ENCODE assay signal across 14 mouse cellular contexts in genomic region chrX:134371279-134371678, GRCm38 (mm10). TPM values are rescaled to one million over a fixed set of nuclear protein-coding genes. Genes with fewer than 3 reads are reported as not detected.
A peak's percentile ranks its signal among the peaks of the same experiment; 100 is the strongest.
DNase-seq lines count a peak whose midpoint lies in the region; ATAC-seq and TF ChIP-seq lines count a peak whose summit lies in the region.
"Had no signal": no experiment of that assay in that cellular context is flagged by ENCODE, and none has a peak within 500 bp of the region (broad histone marks: within the 10 kb centered on the region; RNA-seq: fewer than 3 reads in every experiment).

No protein-coding gene starts in this region.

- TF ChIP-seq CTCF in kidney, postnatal 0 days (IDR thresholded peaks at IDR 0.05; ENCODE audit: low read depth) = peak; percentile 48; the same call in 1 of the 2 replicates
- TF ChIP-seq CTCF in kidney, adult 2 months (conservative IDR thresholded peaks at IDR 0.05; ENCODE audit: insufficient read depth, insufficient read length, low read depth, low read length) = no peak
- TF ChIP-seq CTCF in CH12.LX (conservative IDR thresholded peaks at IDR 0.05 in 1 of 2, IDR thresholded peaks at IDR 0.05 in 1 of 2; ENCODE audit: low read depth in 2 of 2, low read length in 2 of 2) = peak; percentile 16 to 55; a peak in 2 of 4 replicates

- TF ChIP-seq EP300 in CH12.LX (IDR thresholded peaks at IDR 0.05; ENCODE audit: low read length) = no peak

- no peak overlapping the region for H3K4me2 ChIP-seq in kidney, postnatal 0 days (ENCODE audit: low read length)
- H3K4me2 ChIP-seq in CH12.LX (ENCODE audit: insufficient read depth, low read depth, poor library complexity, severe bottlenecking) = no peak overlapping the region
- H3K4me2 ChIP-seq: lung, embryonic 15.5 days had no signal

- 7% methylated on average over 2 of the region's 2 CpGs for WGBS in kidney, postnatal 0 days
- 0% methylated on average over 2 of the region's 2 CpGs for WGBS in kidney, adult 2 months

- H3K27ac ChIP-seq in kidney, postnatal 0 days = no peak overlapping the region
- H3K27ac ChIP-seq in kidney, adult 2 months (ENCODE audit: insufficient read depth, low read depth, low read length) = no peak overlapping the region
- no peak overlapping the region for H3K27ac ChIP-seq in CH12.LX (ENCODE audit: insufficient read depth, low read depth)
- H3K27ac ChIP-seq: lung, embryonic 15.5 days had no signal

- no peak for TF ChIP-seq POLR2A in kidney, adult 2 months (IDR thresholded peaks at IDR 0.05; ENCODE audit: low read depth, low read length)
- TF ChIP-seq POLR2A in CH12.LX (IDR thresholded peaks at IDR 0.05; ENCODE audit: low read depth, low read length) = no peak

- no peaks in the 10 kb centered on the region for H3K36me3 ChIP-seq in kidney, postnatal 0 days (ENCODE audit: insufficient read depth, low read length)
- no peaks in the 10 kb centered on the region for H3K36me3 ChIP-seq in kidney, adult 2 months (ENCODE audit: control insufficient read depth, insufficient read depth, low read length)
- H3K36me3 ChIP-seq in CH12.LX (replicated peaks in 1 of 2; ENCODE audit: control insufficient read depth in 1 of 2, insufficient read depth in 1 of 2, low read length in 1 of 2) = no peaks in the 10 kb centered on the region
- H3K36me3 ChIP-seq: lung, embryonic 15.5 days had no signal

- no peak for ATAC-seq in kidney, postnatal 0 days (replicated peaks; ENCODE audit: low FRiP score, low read depth)
- ATAC-seq: inflammation-experienced regulatory T-cells, adult 6 months had no signal

- no peaks in the 10 kb centered on the region for H3K27me3 ChIP-seq in kidney, postnatal 0 days (ENCODE audit: insufficient read depth, low read length)
- H3K27me3 ChIP-seq in kidney, adult 2 months (replicated peaks; ENCODE audit: control insufficient read depth, insufficient read depth, low read length) = no peaks in the 10 kb centered on the region
- H3K27me3 ChIP-seq in CH12.LX (replicated peaks) = no peaks in the 10 kb centered on the region
- H3K27me3 ChIP-seq: lung, embryonic 15.5 days had no signal

- peak; percentile 10 for DNase-seq in kidney, postnatal 0 days (ENCODE audit: low spot score)
- DNase-seq in kidney, adult 2 months = no peak
- DNase-seq in CH12.LX (ENCODE audit: extremely low read depth) = peak; percentile 43
- DNase-seq in NIH3T3 (ENCODE audit: low read depth) = peak; percentile 61
- peak; percentile 57 for DNase-seq in induced T-regulatory cell, adult 2 months (ENCODE audit: low read depth)
- no peak for DNase-seq in lung, postnatal 36 days
- DNase-seq in layer of hippocampus, adult 18-20 months (ENCODE audit: low spot score in 2 of 2) = no peak
- DNase-seq: cerebellum, adult 8-10 months; heart, adult 18-20 months; layer of hippocampus, postnatal 36 days; right cerebral cortex, postnatal 14 days; thymus, adult 18-20 months had no signal

- H3K9ac ChIP-seq in kidney, postnatal 0 days (ENCODE audit: low read depth, low read length) = no peak overlapping the region
- H3K9ac ChIP-seq in CH12.LX (ENCODE audit: insufficient read depth, low read depth) = no peak overlapping the region
- H3K9ac ChIP-seq: lung, embryonic 15.5 days had no signal

- no peaks in the 10 kb centered on the region for H3K4me1 ChIP-seq in kidney, postnatal 0 days (replicated peaks; ENCODE audit: insufficient read depth, low read length)
- no peaks in the 10 kb centered on the region for H3K4me1 ChIP-seq in kidney, adult 2 months (ENCODE audit: control insufficient read depth, insufficient read depth, low read length)
- peaks cover 2 to 31% of the 10 kb centered on the region in 2 experiments; a peak in 3 of 4 replicates for H3K4me1 ChIP-seq in CH12.LX (ENCODE audit: control insufficient read depth in 1 of 2, insufficient read depth in 2 of 2)
- H3K4me1 ChIP-seq: lung, embryonic 15.5 days had no signal

- no peak overlapping the region for H3K4me3 ChIP-seq in kidney, postnatal 0 days (replicated peaks; ENCODE audit: low read depth, low read length)
- H3K4me3 ChIP-seq in kidney, adult 2 months (ENCODE audit: insufficient read depth, low read depth, low read length) = no peak overlapping the region
- H3K4me3 ChIP-seq in CH12.LX (replicated peaks in 1 of 3; ENCODE audit: low read depth in 2 of 3, low read length in 2 of 3, poor library complexity in 1 of 3) = no peak overlapping the region
- H3K4me3 ChIP-seq: lung, embryonic 15.5 days had no signal

- dilution Hi-C loops in CH12.LX (cut with MboI; ENCODE audit: extremely low pct_ligation_motif_present, extremely low pct_unique_long_range_greater_than_20kb, low sequenced_read_pairs) = no loop called here

- H3K79me2 ChIP-seq in CH12.LX (replicated peaks; ENCODE audit: control insufficient read depth, extremely low read depth, insufficient read depth, poor library complexity, severe bottlenecking) = no peaks in the 10 kb centered on the region

- in situ Hi-C loops in CH12.LX (cut with MboI; ENCODE audit: low pct_ligation_motif_present, low pct_unique_long_range_greater_than_20kb, low sequenced_read_pairs) = no loop called here

- peak; percentile 24 for TF ChIP-seq RAD21 in CH12.LX (IDR thresholded peaks at IDR 0.05; ENCODE audit: low read depth, low read length)

- H3K9me3 ChIP-seq in kidney, postnatal 0 days (replicated peaks; ENCODE audit: low read length) = no peaks in the 10 kb centered on the region
- H3K9me3 ChIP-seq in CH12.LX (replicated peaks; ENCODE audit: low read length) = no peaks in the 10 kb centered on the region
- H3K9me3 ChIP-seq: lung, embryonic 15.5 days had no signal

TF ChIP-seq in CH12.LX, 34 proteins besides CTCF, POLR2A, EP300 and RAD21:
- TF ChIP-seq ZKSCAN1 (IDR thresholded peaks at IDR 0.05; ENCODE audit: borderline replicate concordance, low read depth, low read length) (no peak), JUND (conservative IDR thresholded peaks at IDR 0.05; ENCODE audit: low read depth, low read length) (no peak), BHLHE40 (IDR thresholded peaks at IDR 0.05; ENCODE audit: low read depth, low read length) (no peak), MXI1 (IDR thresholded peaks at IDR 0.05; ENCODE audit: low read depth, low read length) (no peak), SMC3 (IDR thresholded peaks at IDR 0.05; ENCODE audit: low read depth, low read length) (peak; percentile 24; the same call in 1 of the 2 replicates), NELFE (IDR thresholded peaks at IDR 0.05; ENCODE audit: low read depth, low read length) (no peak)

RNA-seq across cellular contexts. Expression of gene Drp2, which starts 33.1 kb away (rescaled TPM):
- polyA plus RNA-seq in kidney, postnatal 0 days (2015; fragmentation: Nextera tagmentation; extraction: Ambion mirVana) = 0.07 and 0.24 TPM in 2 replicates
- polyA plus RNA-seq in kidney, adult 2 months (2012; rRNA removed) = 0.09 and 0.19 TPM in 2 replicates
- total RNA-seq in CH12.LX (2012; rRNA removed) (0.13 and 0.17 TPM in 2 replicates), CH12.LX (2014; rRNA removed) (0.19 and 0.22 TPM in 2 replicates)
- 0.38 and 0.59 TPM in 2 replicates for polyA plus RNA-seq in CH12.LX (2012; ENCODE audit: insufficient read length, low read depth)
- 10 to 100 TPM; 32.1 to 47.9 TPM for total RNA-seq in layer of hippocampus, adult 18-20 months (2021)

Comparison
In these comparisons a context has a peak if more than half of its experiments do, and no peak if none do; other contexts are left out.
1. DNase-seq: peak in kidney, postnatal 0 days (single experiment), CH12.LX (single experiment), NIH3T3 (single experiment) and induced T-regulatory cell, adult 2 months (single experiment); none in kidney, adult 2 months (single experiment), lung, postnatal 36 days (single experiment) and layer of hippocampus, adult 18-20 months (0 of 2).